Mouse (Mus musculus) thymus, postnatal 4 days (tissue): ENCODE measurements around the gene Gm37240.

Experiments
- DNase-seq: peaks from one replicate; pipeline ENCODE4 v3.0.0; 2021

The Gm37240 gene

GRCm38 (mm10) chr3:85741767-85742166, 145.6 kb downstream of the Gm37240 start:
- no peak for DNase-seq

GRCm38 (mm10) chr3:85738591-85738990, 148.7 kb downstream of the Gm37240 start:
- DNase-seq, result no peak

GRCm38 (mm10) chr3:85733939-85734729, 153.2 kb downstream of the Gm37240 start:
- DNase-seq, result no peak

GRCm38 (mm10) chr3:85727171-85727570, 160.1 kb downstream of the Gm37240 start:
- DNase-seq, result no peak

GRCm38 (mm10) chr3:85725971-85726370, 161.3 kb downstream of the Gm37240 start:
- DNase-seq, result no peak

- no peak for DNase-seq
Measured at GRCm38 (mm10) chr3:85725110-85725509, 162.2 kb downstream of the Gm37240 start.

- no peak for DNase-seq
Measured at GRCm38 (mm10) chr3:85722581-85722980, 164.7 kb downstream of the Gm37240 start.

GRCm38 (mm10) chr3:85715764-85716297, 171.5 kb downstream of the Gm37240 start:
- DNase-seq, result no peak

- no peak for DNase-seq
Measured at GRCm38 (mm10) chr3:85713936-85714709, 173.2 kb downstream of the Gm37240 start.

- DNase-seq, result no peak
Measured at GRCm38 (mm10) chr3:85710695-85711094, 176.6 kb downstream of the Gm37240 start.

- peak; percentile 54 for DNase-seq
Measured at GRCm38 (mm10) chr3:85707421-85707820, 179.9 kb downstream of the Gm37240 start.

- no peak for DNase-seq
Measured at GRCm38 (mm10) chr3:85703141-85703882, 184.0 kb downstream of the Gm37240 start.

- no peak for DNase-seq
Measured at GRCm38 (mm10) chr3:85698496-85698895, 188.8 kb downstream of the Gm37240 start.

GRCm38 (mm10) chr3:85695056-85695455, 192.3 kb downstream of the Gm37240 start:
- DNase-seq, result no peak

GRCm38 (mm10) chr3:85693013-85693412, 194.3 kb downstream of the Gm37240 start:
- DNase-seq, result no peak

GRCm38 (mm10) chr3:85691134-85691533, 196.2 kb downstream of the Gm37240 start:
- no peak for DNase-seq

GRCm38 (mm10) chr3:85688341-85688740, 199.0 kb downstream of the Gm37240 start:
- DNase-seq, result no peak

- DNase-seq, result no peak
Measured at GRCm38 (mm10) chr3:85685271-85685670, 202.0 kb downstream of the Gm37240 start.

GRCm38 (mm10) chr3:85683618-85684017, 203.7 kb downstream of the Gm37240 start:
- DNase-seq, result no peak

- DNase-seq, result no peak
Measured at GRCm38 (mm10) chr3:85681136-85681535, 206.2 kb downstream of the Gm37240 start.

- DNase-seq, result no peak
Measured at GRCm38 (mm10) chr3:85679960-85680359, 207.4 kb downstream of the Gm37240 start.

- DNase-seq, result no peak
Measured at GRCm38 (mm10) chr3:85679312-85679933, 207.9 kb downstream of the Gm37240 start.

- DNase-seq, result no peak
Measured at GRCm38 (mm10) chr3:85677952-85678351, 209.4 kb downstream of the Gm37240 start.
